Mouse (Mus musculus): ENCODE data around the gene Gfod2. TPM values are rescaled to one million over a fixed set of nuclear protein-coding genes. Genes with fewer than 3 reads are reported as not detected.

Gfod2 gene
- total RNA-seq, 2 experiments from 2014 or later: 25.4 to 26.3 TPM

- intact Hi-C loops (cut with DNase I): no loop called here
- DNase-seq (ENCODE audit: low spot score in 2 of 2): no peak
Observed at GRCm38 (mm10) chr8:105770609-105771008, 12.1 kb upstream of the Gfod2 start.

- DNase-seq (ENCODE audit: low spot score in 2 of 2): no peak
- intact Hi-C loops (cut with DNase I): no loop called here
Observed at GRCm38 (mm10) chr8:105768485-105769257, 10.2 kb upstream of the Gfod2 start.

GRCm38 (mm10) chr8:105757796-105758276 is 628 bp downstream of the Gfod2 start:
- intact Hi-C loops (cut with DNase I): no loop called here
- no peak for DNase-seq (ENCODE audit: low spot score in 2 of 2)

- intact Hi-C loops (cut with DNase I): no loop called here
- no peak for DNase-seq (ENCODE audit: low spot score in 2 of 2)
Observed at GRCm38 (mm10) chr8:105754688-105755087, 3.8 kb downstream of the Gfod2 start.

- intact Hi-C loops (cut with DNase I): no loop called here
- no peak for DNase-seq (ENCODE audit: low spot score in 2 of 2)
Observed at GRCm38 (mm10) chr8:105753916-105754315, 4.5 kb downstream of the Gfod2 start.

- no peak for DNase-seq (ENCODE audit: low spot score in 2 of 2)
- intact Hi-C loops (cut with DNase I): no loop called here
Observed at GRCm38 (mm10) chr8:105750606-105751005, 7.9 kb downstream of the Gfod2 start.

GRCm38 (mm10) chr8:105743301-105743700 is 15.2 kb downstream of the Gfod2 start:
- no peak for DNase-seq (ENCODE audit: low spot score in 2 of 2)
- intact Hi-C loops (cut with DNase I): no loop called here

- DNase-seq (ENCODE audit: low spot score in 2 of 2): no peak
- intact Hi-C loops (cut with DNase I): no loop called here
Observed at GRCm38 (mm10) chr8:105739216-105739615, 19.2 kb downstream of the Gfod2 start.

- intact Hi-C loops (cut with DNase I): no loop called here
- DNase-seq (ENCODE audit: low spot score in 2 of 2): no peak
Observed at GRCm38 (mm10) chr8:105732186-105732585, 26.3 kb downstream of the Gfod2 start.

GRCm38 (mm10) chr8:105727397-105728124 is 30.9 kb downstream of the Gfod2 start:
- no peak for DNase-seq (ENCODE audit: low spot score in 2 of 2)
- intact Hi-C loops (cut with DNase I): no loop called here

GRCm38 (mm10) chr8:105725726-105726125 is 32.7 kb downstream of the Gfod2 start:
- intact Hi-C loops (cut with DNase I): no loop called here
- no peak for DNase-seq (ENCODE audit: low spot score in 2 of 2)

- intact Hi-C loops (cut with DNase I): no loop called here
- no peak for DNase-seq (ENCODE audit: low spot score in 2 of 2)
Observed at GRCm38 (mm10) chr8:105722861-105723260, 35.6 kb downstream of the Gfod2 start.

GRCm38 (mm10) chr8:105719637-105720036 is 38.8 kb downstream of the Gfod2 start:
- no peak for DNase-seq (ENCODE audit: low spot score in 2 of 2)
- intact Hi-C loops (cut with DNase I): loop anchor here (10.0 kb wide), 2 partner anchors 105 to 135 kb away; partner anchors contain the start of genes Cenpt, Ranbp10, Thap11 and Tsnaxip1

GRCm38 (mm10) chr8:105716302-105716945 is 42.0 kb downstream of the Gfod2 start:
- intact Hi-C loops (cut with DNase I): loop anchor here (10.0 kb wide), 2 partner anchors 108 to 138 kb away; partner anchors contain the start of genes Cenpt, Ranbp10, Thap11 and Tsnaxip1
- no peak for DNase-seq (ENCODE audit: low spot score in 2 of 2)

- intact Hi-C loops (cut with DNase I): loop anchor here (2.0 to 10.0 kb wide), 3 partner anchors 110 to 216 kb away; partner anchors contain the start of genes Cenpt, Ranbp10, Thap11 and Tsnaxip1
- no peak for DNase-seq (ENCODE audit: low spot score in 2 of 2)
Observed at GRCm38 (mm10) chr8:105715042-105715441, 43.4 kb downstream of the Gfod2 start.

GRCm38 (mm10) chr8:105714139-105714538 is 44.3 kb downstream of the Gfod2 start:
- peak; percentile 75 to 76 for DNase-seq (ENCODE audit: low spot score in 2 of 2)
- intact Hi-C loops (cut with DNase I): loop anchor here (2.0 to 10.0 kb wide), 4 partner anchors 111 to 308 kb away; partner anchors contain the start of genes Cenpt, Ranbp10, Thap11 and Tsnaxip1

- intact Hi-C loops (cut with DNase I): loop anchor here (5.0 to 10.0 kb wide), 3 partner anchors 113 to 310 kb away; partner anchors contain the start of genes Cenpt, Ranbp10, Thap11 and Tsnaxip1
- no peak for DNase-seq (ENCODE audit: low spot score in 2 of 2)
Observed at GRCm38 (mm10) chr8:105712286-105712685, 46.2 kb downstream of the Gfod2 start.

GRCm38 (mm10) chr8:105709317-105709716 is 49.1 kb downstream of the Gfod2 start:
- DNase-seq (ENCODE audit: low spot score in 2 of 2): no peak
- intact Hi-C loops (cut with DNase I): no loop called here

GRCm38 (mm10) chr8:105708675-105709074 is 49.8 kb downstream of the Gfod2 start:
- no peak for DNase-seq (ENCODE audit: low spot score in 2 of 2)
- intact Hi-C loops (cut with DNase I): no loop called here

All from left cerebral cortex, postnatal 36 days (tissue).